Mouse (Mus musculus) CH12.LX (cell line): ENCODE data around the gene Ptprk. TPM values are rescaled to one million over a fixed set of nuclear protein-coding genes. Genes with fewer than 3 reads are reported as not detected.

Source experiments
- DNase-seq: peaks from one replicate; pipeline ENCODE4 v3.0.0-alpha.2; 2013; ENCODE audit errors: extremely low read depth
- H3K27ac ChIP-seq: 2 replicates; pipeline ENCODE4 v1.5.1; 2012; ENCODE audit warnings: low read depth, mild to moderate bottlenecking, control low read depth, moderate library complexity; ENCODE audit not compliant: insufficient read depth
- H3K27me3 ChIP-seq: replicated peaks from 2 replicates; pipeline ENCODE3; 2012; ENCODE audit warnings: inconsistent platforms
- H3K36me3 ChIP-seq, 2 experiments: replicated peaks in 1 of 2; 2 replicates each; pipeline versions ENCODE3 to v1.6.1; 2012; ENCODE audit warnings: inconsistent platforms in 1 of 2, low read length in 1 of 2, mild to moderate bottlenecking in 1 of 2, mixed read lengths in 1 of 2, moderate library complexity in 1 of 2; ENCODE audit not compliant: control insufficient read depth in 1 of 2, insufficient read depth in 1 of 2
- H3K4me1 ChIP-seq, 2 experiments: 2 replicates each; pipeline ENCODE4 v1.6.1; 2012; ENCODE audit warnings: inconsistent platforms in 1 of 2, moderate library complexity in 1 of 2; ENCODE audit not compliant: insufficient read depth in 2 of 2, control insufficient read depth in 1 of 2
- H3K4me2 ChIP-seq: 2 replicates; pipeline ENCODE4 v1.6.1; 2012; ENCODE audit warnings: low read depth, mild to moderate bottlenecking, control low read depth; ENCODE audit not compliant: poor library complexity, insufficient read depth, severe bottlenecking
- H3K4me3 ChIP-seq, 3 experiments: fragments of 150-350 bp in 1 of 3; sonication (generic) in 1 of 3; replicated peaks in 1 of 3; 2 replicates each; pipeline versions ENCODE3 to v1.5.1; 2011 to 2012; ENCODE audit warnings: low read depth in 2 of 3, low read length in 2 of 3, mild to moderate bottlenecking in 2 of 3, moderate library complexity in 2 of 3, control low read depth in 1 of 3, improper control_type of control experiment in 1 of 3, inconsistent platforms in 1 of 3, mixed read lengths in 1 of 3; ENCODE audit not compliant: poor library complexity in 1 of 3
- H3K79me2 ChIP-seq: replicated peaks from 2 replicates; pipeline ENCODE4 v1.6.1; 2012; ENCODE audit warnings: mild to moderate bottlenecking, moderate library complexity; ENCODE audit not compliant: control insufficient read depth, poor library complexity, insufficient read depth, severe bottlenecking; ENCODE audit errors: extremely low read depth
- H3K9ac ChIP-seq: 2 replicates; pipeline ENCODE4 v1.6.1; 2012; ENCODE audit warnings: low read depth, mild to moderate bottlenecking, control low read depth, moderate library complexity; ENCODE audit not compliant: insufficient read depth
- H3K9me3 ChIP-seq: replicated peaks from 2 replicates; pipeline ENCODE3; 2012; ENCODE audit warnings: low read length, inconsistent platforms, mixed read lengths
- CHD1 ChIP-seq: IDR thresholded peaks from 2 replicates; pipeline ENCODE4 v1.6.1; 2012; ENCODE audit warnings: low read depth, low read length, improper control_type of control experiment, inconsistent platforms
- CTCF ChIP-seq, 2 experiments: IDR thresholded peaks in 1 of 2; conservative IDR thresholded peaks in 1 of 2; 2 replicates each; pipeline ENCODE4 v1.5.1; 2011 to 2012; ENCODE audit warnings: low read depth in 2 of 2, low read length in 2 of 2, improper control_type of control experiment in 1 of 2, inconsistent platforms in 1 of 2, mild to moderate bottlenecking in 1 of 2, moderate library complexity in 1 of 2
- E2F4 ChIP-seq: IDR thresholded peaks from 2 replicates; pipeline ENCODE4 v1.6.1; 2011; ENCODE audit warnings: low read depth, low read length, improper control_type of control experiment; ENCODE audit not compliant: insufficient replicate concordance
- ELF1 ChIP-seq: IDR thresholded peaks from 2 replicates; pipeline ENCODE4 v1.6.1; 2014; ENCODE audit warnings: low read depth, mild to moderate bottlenecking, inconsistent platforms, low read length, improper control_type of control experiment
- EP300 ChIP-seq: IDR thresholded peaks from 2 replicates; pipeline ENCODE4 v1.6.1; 2011; ENCODE audit warnings: low read length, improper control_type of control experiment
- HCFC1 ChIP-seq: IDR thresholded peaks from 2 replicates; pipeline ENCODE4 v1.6.1; 2012; ENCODE audit warnings: low read depth, mild to moderate bottlenecking, inconsistent platforms, low read length, improper control_type of control experiment
- JUN ChIP-seq: IDR thresholded peaks from 2 replicates; pipeline ENCODE4 v1.6.1; 2011; ENCODE audit warnings: low read depth, mild to moderate bottlenecking, low read length, improper control_type of control experiment, moderate library complexity; ENCODE audit not compliant: insufficient read depth
- KAT2A ChIP-seq: IDR thresholded peaks from 2 replicates; pipeline ENCODE4 v1.6.1; 2012; ENCODE audit warnings: low read length, improper control_type of control experiment, inconsistent platforms; ENCODE audit not compliant: insufficient replicate concordance
- MAZ ChIP-seq: IDR thresholded peaks from 2 replicates; pipeline ENCODE4 v1.6.1; 2012; ENCODE audit warnings: low read depth, mild to moderate bottlenecking, inconsistent platforms, low read length, improper control_type of control experiment, moderate library complexity
- MXI1 ChIP-seq: IDR thresholded peaks from 2 replicates; pipeline ENCODE4 v1.6.1; 2011; ENCODE audit warnings: mild to moderate bottlenecking, low read depth, low read length, improper control_type of control experiment
- MYC ChIP-seq: IDR thresholded peaks from 2 replicates; pipeline ENCODE4 v1.6.1; 2011; ENCODE audit warnings: low read depth, mild to moderate bottlenecking, improper control_type of control experiment, low read length
- NRF1 ChIP-seq: IDR thresholded peaks from 2 replicates; pipeline ENCODE4 v1.6.1; 2014; ENCODE audit warnings: low read depth, mild to moderate bottlenecking, inconsistent platforms, low read length, improper control_type of control experiment, moderate library complexity
- PAX5 ChIP-seq: IDR thresholded peaks from 2 replicates; pipeline ENCODE4 v1.6.1; 2012; ENCODE audit warnings: low read length, inconsistent platforms, mixed read lengths
- POLR2AphosphoS2 ChIP-seq: IDR thresholded peaks from 2 replicates; pipeline ENCODE4 v1.6.1; 2011; ENCODE audit warnings: low read depth, low read length, improper control_type of control experiment
- RAD21 ChIP-seq: IDR thresholded peaks from 2 replicates; pipeline ENCODE4 v1.6.1; 2011; ENCODE audit warnings: low read depth, mild to moderate bottlenecking, low read length, improper control_type of control experiment, moderate library complexity
- SIN3A ChIP-seq: IDR thresholded peaks from 2 replicates; pipeline ENCODE4 v1.6.1; 2012; ENCODE audit warnings: low read length, improper control_type of control experiment, inconsistent platforms
- SMC3 ChIP-seq: IDR thresholded peaks from 2 replicates; pipeline ENCODE4 v1.6.1; 2011; ENCODE audit warnings: low read depth, low read length, improper control_type of control experiment
- USF1 ChIP-seq: IDR thresholded peaks from 2 replicates; pipeline ENCODE4 v1.6.1; 2014; ENCODE audit warnings: low read depth, mild to moderate bottlenecking, inconsistent platforms, low read length, improper control_type of control experiment
- USF2 ChIP-seq: conservative IDR thresholded peaks from 2 replicates; pipeline ENCODE4 v1.6.1; 2011; ENCODE audit warnings: low read depth, low read length, improper control_type of control experiment
- ZC3H11A ChIP-seq: IDR thresholded peaks from 2 replicates; pipeline ENCODE4 v1.6.1; 2012; ENCODE audit warnings: low read depth, mild to moderate bottlenecking, inconsistent platforms, low read length, improper control_type of control experiment
- ZMIZ1 ChIP-seq: IDR thresholded peaks from 2 replicates; pipeline ENCODE4 v1.6.1; 2012; ENCODE audit warnings: low read depth, mild to moderate bottlenecking, inconsistent platforms, low read length, improper control_type of control experiment
- ZNF384 ChIP-seq: IDR thresholded peaks from 2 replicates; pipeline ENCODE4 v1.6.1; 2012; ENCODE audit warnings: low read depth, low read length, improper control_type of control experiment, inconsistent platforms
- dilution Hi-C: fragments of 300-500 bp; cut with MboI; formaldehyde crosslinking; loops from 2 replicates; pipeline ENCODE4 v1.14.3; 2020; ENCODE audit warnings: low sequenced_read_pairs; ENCODE audit not compliant: extremely low pct_unique_long_range_greater_than_20kb, extremely low pct_ligation_motif_present
- in situ Hi-C: fragments of 300-500 bp; cut with MboI; formaldehyde crosslinking; loops from 3 replicates; pipeline ENCODE4 v1.14.3; 2019; ENCODE audit warnings: low sequenced_read_pairs, low pct_ligation_motif_present, low pct_unique_long_range_greater_than_20kb, mixed read lengths
- polyA plus RNA-seq: library from polyadenylated mRNA; unstranded; fragments of >175 nt; gene quantifications from 2 replicates; pipeline ENCODE4 v1.2.1, GENCODE M21; 2012; ENCODE audit warnings: low read depth; ENCODE audit not compliant: insufficient read length
- total RNA-seq, 2 experiments: library from RNA; depleted of rRNA; stranded (reverse); fragments of 300-350 nt in 1 of 2; fragments of >200 nt in 1 of 2; gene quantifications; 2 replicates each; pipeline ENCODE4 v1.2.3; 2012 to 2014

The Ptprk gene
- total and polyA plus RNA-seq, 3 experiments, result not detected

DNA sequence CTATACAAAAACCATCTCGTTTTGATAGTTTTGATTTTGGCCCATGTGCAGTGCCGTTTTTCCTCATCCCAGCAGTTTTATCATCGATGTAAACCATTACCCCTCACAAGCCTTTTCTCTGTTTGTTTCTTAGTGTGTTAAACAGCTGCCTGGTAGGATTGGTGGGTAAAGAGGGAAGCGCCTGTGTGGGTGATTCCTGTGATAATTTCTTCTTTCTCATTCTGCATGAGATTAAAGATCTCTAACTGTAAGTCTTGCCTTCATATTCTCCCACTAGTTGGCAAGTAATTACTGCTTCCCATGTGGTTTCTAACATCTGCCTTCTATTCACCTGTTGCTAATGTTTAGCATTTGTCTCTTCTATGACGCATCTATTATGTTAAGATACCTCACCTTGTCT lies 116.8 kb downstream of the Ptprk start:
- TF ChIP-seq ZMIZ1 (no peak), USF1 (no peak), HCFC1 (no peak), RAD21 (no peak), PAX5 (no peak)
- Histone ChIP-seq H3K9me3 (peaks cover 8% of the 10 kb centered on the region), H3K4me2 (no peak overlapping the region), H3K79me2 (no peaks in the 10 kb centered on the region), H3K27me3 (no peaks in the 10 kb centered on the region), H3K4me1 (no peaks in the 10 kb centered on the region), H3K36me3 (no peaks in the 10 kb centered on the region), H3K9ac (no peak overlapping the region), H3K4me3 (no peak overlapping the region), H3K27ac (no peak overlapping the region)
- dilution Hi-C loops, result no loop called here
- no peak for DNase-seq
- in situ Hi-C loops, result no loop called here

DNA sequence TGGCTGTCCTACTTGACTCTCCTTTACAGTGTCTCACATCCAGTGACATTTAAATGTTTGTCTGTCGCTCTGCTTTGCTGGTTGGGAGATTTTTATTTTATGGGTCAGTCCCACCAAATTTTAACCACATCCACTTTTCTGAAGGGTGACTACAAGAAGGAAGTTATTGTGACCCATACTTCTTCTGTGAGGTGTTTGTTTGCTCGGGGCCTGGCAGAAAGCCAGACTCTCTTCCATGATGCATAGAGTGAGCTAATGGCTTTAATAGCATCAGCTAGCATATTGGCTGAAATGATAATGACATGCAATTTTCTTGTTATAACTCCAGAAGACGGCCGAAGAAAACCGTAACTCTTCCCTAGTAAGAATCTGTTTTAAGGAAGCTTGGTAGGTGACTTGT lies 119.0 kb downstream of the Ptprk start:
- Histone ChIP-seq H3K9me3 (peaks cover 2% of the 10 kb centered on the region), H3K4me2 (no peak overlapping the region), H3K4me1 (no peaks in the 10 kb centered on the region), H3K27ac (no peak overlapping the region), H3K27me3 (no peaks in the 10 kb centered on the region), H3K79me2 (no peaks in the 10 kb centered on the region), H3K4me3 (no peak overlapping the region), H3K36me3 (no peaks in the 10 kb centered on the region), H3K9ac (no peak overlapping the region)
- dilution Hi-C loops (no loop called here), in situ Hi-C loops (no loop called here)
- no peak for DNase-seq
- TF ChIP-seq RAD21 (no peak), USF2 (no peak), ZC3H11A (no peak), CHD1 (no peak), SIN3A (no peak), MYC (no peak), NRF1 (no peak), CTCF (conservative IDR thresholded peaks at IDR 0.05 in 1 of 2, IDR thresholded peaks at IDR 0.05 in 1 of 2; ENCODE audit: low read depth in 2 of 2, low read length in 2 of 2) (no peak), MXI1 (no peak), HCFC1 (no peak)

DNA sequence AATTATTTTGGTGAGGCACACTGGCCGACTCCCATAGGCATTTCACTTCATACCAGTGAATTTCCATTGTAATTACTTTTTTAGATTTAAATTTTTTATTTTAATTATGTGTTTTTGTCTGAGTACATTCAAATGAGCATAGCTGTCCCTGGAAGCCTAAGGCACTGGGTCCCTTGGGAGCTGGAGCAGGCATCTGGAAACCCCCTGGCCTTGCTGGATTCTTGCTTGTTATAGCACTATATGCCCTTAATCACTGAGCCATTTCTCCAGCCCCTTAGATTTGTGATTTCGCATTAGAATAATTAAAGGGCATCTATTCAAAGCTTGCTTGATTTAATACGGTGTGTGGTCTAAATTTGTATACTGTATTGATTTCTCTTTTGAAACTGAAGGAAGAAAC lies 126.0 kb downstream of the Ptprk start:
- Histone ChIP-seq H3K4me1 (no peaks in the 10 kb centered on the region), H3K27ac (no peak overlapping the region), H3K79me2 (no peaks in the 10 kb centered on the region), H3K36me3 (no peaks in the 10 kb centered on the region), H3K9ac (no peak overlapping the region), H3K9me3 (no peaks in the 10 kb centered on the region), H3K27me3 (no peaks in the 10 kb centered on the region), H3K4me3 (no peak overlapping the region), H3K4me2 (no peak overlapping the region)
- no peak for TF ChIP-seq MAZ
- no peak for TF ChIP-seq E2F4
- TF ChIP-seq USF2, result no peak
- TF ChIP-seq ELF1, result no peak
- TF ChIP-seq JUN, result no peak
- TF ChIP-seq EP300, result no peak
- TF ChIP-seq SMC3, result no peak
- no peak for TF ChIP-seq HCFC1
- no peak for TF ChIP-seq ZNF384
- TF ChIP-seq ZC3H11A, result no peak
- TF ChIP-seq USF1, result no peak
- TF ChIP-seq POLR2AphosphoS2, result no peak
- TF ChIP-seq CTCF (conservative IDR thresholded peaks at IDR 0.05 in 1 of 2, IDR thresholded peaks at IDR 0.05 in 1 of 2; ENCODE audit: low read depth in 2 of 2, low read length in 2 of 2), result no peak
- no peak for TF ChIP-seq KAT2A
- no peak for TF ChIP-seq MXI1
- DNase-seq, result no peak
- in situ Hi-C loops (no loop called here), dilution Hi-C loops (no loop called here)
